Mouse (Mus musculus): ENCODE results near the gene Oxsm.
A peak's percentile ranks its signal among the peaks of the same experiment; 100 is the strongest.

Oxsm gene

GRCm38 (mm10) chr14:16249171-16249874, at the start of gene Oxsm, which contains the start of gene Ngly1:
Oxsm (minus strand) TSS chr14:16249808.
Ngly1 (plus strand) TSS chr14:16249280.
- peak; percentile 86 for DNase-seq

GRCm38 (mm10) chr14:16296816-16297468, 47.3 kb upstream of the Oxsm start:
- no peak for DNase-seq

- no peak for DNase-seq
Measured at GRCm38 (mm10) chr14:16293921-16294320, 44.3 kb upstream of the Oxsm start.

GRCm38 (mm10) chr14:16293015-16293414, 43.4 kb upstream of the Oxsm start:
- no peak for DNase-seq

- no peak for DNase-seq
Measured at GRCm38 (mm10) chr14:16292371-16292770, 42.8 kb upstream of the Oxsm start.

- no peak for DNase-seq
Measured at GRCm38 (mm10) chr14:16283966-16284365, 34.4 kb upstream of the Oxsm start.

- DNase-seq: no peak
Measured at GRCm38 (mm10) chr14:16279196-16279595, 29.6 kb upstream of the Oxsm start.

GRCm38 (mm10) chr14:16273677-16274076, 24.1 kb upstream of the Oxsm start:
- no peak for DNase-seq

GRCm38 (mm10) chr14:16269776-16270175, 20.2 kb upstream of the Oxsm start:
- DNase-seq: no peak

- DNase-seq: no peak
Measured at GRCm38 (mm10) chr14:16267028-16267427, 17.4 kb upstream of the Oxsm start.

GRCm38 (mm10) chr14:16261869-16262268, 12.3 kb upstream of the Oxsm start:
- DNase-seq: no peak

GRCm38 (mm10) chr14:16260541-16260940, 10.9 kb upstream of the Oxsm start:
- peak; percentile 82 for DNase-seq

GRCm38 (mm10) chr14:16256209-16256608, 6.6 kb upstream of the Oxsm start:
- no peak for DNase-seq

- no peak for DNase-seq
Measured at GRCm38 (mm10) chr14:16255745-16256144, 6.1 kb upstream of the Oxsm start.

GRCm38 (mm10) chr14:16250099-16250498, 491 bp upstream of the Oxsm start:
- no peak for DNase-seq

- no peak for DNase-seq
Measured at GRCm38 (mm10) chr14:16248603-16249157, 928 bp downstream of the Oxsm start.

- DNase-seq: no peak
Measured at GRCm38 (mm10) chr14:16248135-16248534, 1.5 kb downstream of the Oxsm start.

- no peak for DNase-seq
Measured at GRCm38 (mm10) chr14:16246340-16246912, 3.2 kb downstream of the Oxsm start.

- no peak for DNase-seq
Measured at GRCm38 (mm10) chr14:16245127-16245526, 4.5 kb downstream of the Oxsm start.

- no peak for DNase-seq
Measured at GRCm38 (mm10) chr14:16244370-16244769, 5.2 kb downstream of the Oxsm start.

GRCm38 (mm10) chr14:16243603-16244209, 5.9 kb downstream of the Oxsm start:
- no peak for DNase-seq

GRCm38 (mm10) chr14:16242947-16243602, 6.5 kb downstream of the Oxsm start:
- peak; percentile 93 for DNase-seq

Measured in cerebellum, adult 11-12 months (tissue).